Mouse (Mus musculus) spleen, adult 2 months (tissue): Measurements from ENCODE around the gene Kl.

Experiments
- CTCF ChIP-seq: fragments of 200-500 bp; IDR thresholded peaks from 2 replicates; pipeline ENCODE4 v1.5.1; 2011; ENCODE audit warnings: mild to moderate bottlenecking, inconsistent platforms; ENCODE audit not compliant: insufficient read depth, insufficient read length, insufficient replicate concordance; ENCODE audit errors: extremely low read depth
- POLR2A ChIP-seq: fragments of 200-500 bp; IDR thresholded peaks from 2 replicates; pipeline ENCODE4 v1.6.1; 2011; ENCODE audit warnings: low read depth, low read length, inconsistent platforms

DNA sequence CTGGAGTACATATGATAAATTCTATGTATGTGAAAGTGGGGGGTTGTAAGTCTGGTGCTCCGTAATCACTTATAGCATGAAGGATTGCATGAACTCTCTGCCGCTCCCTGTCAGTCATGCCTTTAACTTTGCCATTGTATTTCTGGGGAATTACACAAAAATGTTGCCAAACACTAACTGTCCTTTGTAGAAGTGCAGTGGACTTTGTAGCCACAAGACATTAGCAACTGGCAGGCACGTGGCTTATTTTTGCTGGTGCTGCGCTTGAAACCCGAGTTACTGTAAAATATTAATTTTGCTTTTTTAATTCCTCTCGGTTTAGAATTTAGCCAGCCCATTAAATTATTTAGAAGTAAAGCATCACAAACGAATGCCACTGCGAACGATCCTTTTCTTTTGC, 2.4 kb downstream of the Kl start:
- no peak for TF ChIP-seq POLR2A
- no peak for TF ChIP-seq CTCF
